Mouse (Mus musculus): ENCODE measurements around the gene Olfr298.

DNA sequence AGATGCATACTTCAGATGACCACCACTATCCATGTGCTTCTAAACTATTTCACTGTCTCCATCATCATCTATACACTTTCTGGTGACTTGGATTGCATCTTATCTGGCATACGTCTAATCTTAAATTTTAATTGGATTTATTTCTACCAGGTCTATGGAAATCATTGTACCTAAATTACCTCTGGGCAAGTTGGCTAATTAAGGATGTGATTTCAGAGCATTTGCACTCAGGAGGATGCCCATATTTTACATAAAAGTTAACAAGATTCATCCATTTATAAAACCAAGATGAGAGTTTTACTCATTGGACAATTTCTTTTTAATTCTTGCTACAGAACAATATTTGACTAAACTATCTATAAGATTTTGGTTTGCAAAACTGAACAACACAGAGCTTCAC is 32.7 kb downstream of the Olfr298 start, which contains the start of gene Olfr299:
- TF ChIP-seq CTCF (IDR thresholded peaks at IDR 0.05; ENCODE audit: borderline replicate concordance, control insufficient read depth, extremely low read depth, insufficient read depth, low read length, poor library complexity) (no peak), POLR2A (IDR thresholded peaks at IDR 0.05; ENCODE audit: control insufficient read depth, extremely low read depth, insufficient read depth, low read length, poor library complexity) (no peak)
